Mouse (Mus musculus) right cerebral cortex, postnatal 36 days (tissue): ENCODE measurements at regions not wholly inside any gene's neighbourhood (a gene's known extent, or its start where the extent isn't known, plus 50 kb on each side); places are given as distances from the start of the nearest gene placed in this dataset.
A peak's percentile ranks its signal among the peaks of the same experiment; 100 is the strongest.

Experiments
- DNase-seq, 2 experiments: peaks; one replicate each; pipeline ENCODE4 v3.0.0; 2022; ENCODE audit warnings: low spot score in 2 of 2, mixed read lengths in 1 of 2

- no peak for DNase-seq
Observed at GRCm38 (mm10) chr5:119214937-119215336, 455.5 kb upstream of the Tbx3 start.

GRCm38 (mm10) chr5:119215364-119215763 is 455.1 kb upstream of the Tbx3 start:
- DNase-seq = no peak

GRCm38 (mm10) chr5:119216146-119216545 is 454.3 kb upstream of the Tbx3 start:
- no peak for DNase-seq

- DNase-seq = no peak
Observed at GRCm38 (mm10) chr5:119217077-119217476, 453.4 kb upstream of the Tbx3 start.

- DNase-seq = no peak
Observed at GRCm38 (mm10) chr5:119228691-119229090, 441.8 kb upstream of the Tbx3 start.

GRCm38 (mm10) chr5:119232941-119233340 is 437.5 kb upstream of the Tbx3 start:
- DNase-seq = no peak

- no peak for DNase-seq
Observed at GRCm38 (mm10) chr5:119235884-119236283, 434.6 kb upstream of the Tbx3 start.

- peak; percentile 49 to 78 for DNase-seq
Observed at GRCm38 (mm10) chr5:119246824-119247223, 423.6 kb upstream of the Tbx3 start.

GRCm38 (mm10) chr5:119248626-119249025 is 421.8 kb upstream of the Tbx3 start:
- no peak for DNase-seq

DNA sequence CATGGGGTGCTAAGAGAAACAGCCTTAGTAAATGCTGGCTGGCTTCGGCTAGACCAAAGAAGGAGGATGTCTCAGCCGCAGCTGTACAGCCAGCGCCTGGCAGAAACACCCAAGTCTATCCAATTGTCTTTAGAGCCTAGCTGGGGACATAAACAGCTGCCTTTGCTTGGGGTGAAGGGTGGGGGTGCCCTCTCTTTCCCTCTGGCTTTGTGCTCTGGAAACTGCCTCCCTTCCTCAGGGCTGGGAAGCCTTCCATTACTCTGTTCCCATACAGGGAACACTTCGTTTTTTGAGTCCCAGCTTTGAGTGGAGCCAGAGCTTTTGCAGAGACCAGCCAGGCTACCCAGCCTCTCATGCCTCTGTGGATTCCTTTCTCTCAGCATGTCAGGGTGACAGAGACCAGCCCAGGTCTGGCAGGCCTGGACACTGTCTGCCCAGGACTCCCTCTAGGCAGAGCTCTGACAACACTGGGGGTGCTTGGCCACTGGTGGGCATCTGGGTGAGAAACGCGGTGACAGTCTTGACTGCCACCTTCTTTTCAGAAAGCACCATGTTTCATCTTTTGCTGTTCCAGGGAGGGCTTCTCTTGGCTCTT is 421.2 kb upstream of the Tbx3 start:
- DNase-seq = no peak

DNA sequence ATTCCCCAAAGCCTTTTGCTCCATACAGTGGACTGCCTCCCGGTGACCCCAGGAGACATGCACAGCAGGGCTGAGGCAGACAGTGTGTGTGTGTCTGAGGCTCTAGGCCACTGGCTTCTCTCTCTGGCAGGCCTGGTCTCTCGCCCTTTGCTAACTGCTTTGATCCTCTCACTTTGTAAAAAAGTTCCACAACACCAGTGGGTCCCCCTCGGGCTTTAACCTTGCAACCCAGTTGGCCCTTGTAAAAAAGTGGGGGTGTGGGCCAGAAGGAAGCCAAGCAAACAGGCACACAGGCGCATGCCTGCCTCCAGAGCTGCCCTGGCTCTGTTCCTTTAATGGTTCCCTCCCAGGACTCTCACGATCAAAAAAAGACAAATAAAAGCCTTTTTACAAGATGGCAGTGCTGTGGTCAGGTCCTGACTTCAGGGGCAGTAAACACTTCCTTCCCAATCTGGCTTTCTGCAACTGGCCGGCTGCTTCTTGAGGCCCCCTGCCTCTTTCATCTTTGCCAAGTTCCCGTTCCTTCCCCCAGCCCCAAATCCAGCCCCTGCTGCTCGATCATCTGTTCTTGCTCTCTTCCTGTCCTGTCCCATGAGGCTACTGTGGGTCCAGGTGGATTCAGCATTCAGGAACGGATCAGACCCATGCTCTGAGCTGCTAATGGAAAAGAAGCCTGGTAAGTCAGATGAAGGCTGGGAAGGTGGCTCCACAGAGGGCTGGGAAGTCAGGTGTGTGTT is 419.0 kb upstream of the Tbx3 start:
- no peak for DNase-seq

- DNase-seq = no peak
Observed at GRCm38 (mm10) chr5:119257374-119258120, 412.9 kb upstream of the Tbx3 start.

GRCm38 (mm10) chr5:119258831-119259230 is 411.6 kb upstream of the Tbx3 start:
- DNase-seq = no peak

DNA sequence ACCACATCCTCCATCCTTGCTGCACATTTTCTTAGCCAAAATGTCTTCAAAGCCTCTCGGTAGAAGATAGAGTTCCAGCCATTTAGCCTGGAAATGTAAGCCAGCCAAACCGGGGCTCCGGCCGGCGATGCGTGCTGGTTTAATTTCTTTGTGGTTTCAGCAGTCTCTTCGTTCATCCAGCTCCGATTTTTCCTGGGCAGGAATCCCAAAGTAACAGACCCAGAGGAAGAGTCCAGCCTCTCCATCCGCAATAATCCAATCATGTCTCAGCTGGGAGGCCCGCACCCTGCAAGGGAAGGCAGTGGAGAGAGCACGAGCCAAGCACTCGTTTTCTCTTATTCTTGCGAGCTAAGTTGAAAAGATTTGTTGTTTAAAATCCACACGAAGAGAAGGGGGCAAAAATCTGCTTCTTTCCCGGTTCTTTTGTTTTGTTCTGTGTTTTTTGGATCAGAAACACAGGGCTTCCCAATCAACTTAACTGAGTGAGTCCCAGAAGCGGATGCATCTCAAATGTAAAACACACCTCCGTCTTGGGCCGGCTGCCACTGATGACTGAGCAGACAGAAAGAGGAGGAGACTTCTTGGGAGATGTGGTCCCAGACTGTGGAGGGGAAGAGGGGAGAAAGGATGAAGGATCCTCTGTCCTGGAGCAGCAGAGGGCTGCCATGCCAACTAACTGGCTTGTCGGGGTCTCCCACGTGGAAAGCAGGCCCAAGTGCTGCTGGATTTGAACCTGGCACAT is 405.1 kb upstream of the Tbx3 start:
- DNase-seq = peak in 1 of 2 experiments; percentile 8

- no peak for DNase-seq
Observed at GRCm38 (mm10) chr5:119271234-119271852, 399.1 kb upstream of the Tbx3 start.

GRCm38 (mm10) chr5:119273203-119273602 is 397.3 kb upstream of the Tbx3 start:
- no peak for DNase-seq

DNA sequence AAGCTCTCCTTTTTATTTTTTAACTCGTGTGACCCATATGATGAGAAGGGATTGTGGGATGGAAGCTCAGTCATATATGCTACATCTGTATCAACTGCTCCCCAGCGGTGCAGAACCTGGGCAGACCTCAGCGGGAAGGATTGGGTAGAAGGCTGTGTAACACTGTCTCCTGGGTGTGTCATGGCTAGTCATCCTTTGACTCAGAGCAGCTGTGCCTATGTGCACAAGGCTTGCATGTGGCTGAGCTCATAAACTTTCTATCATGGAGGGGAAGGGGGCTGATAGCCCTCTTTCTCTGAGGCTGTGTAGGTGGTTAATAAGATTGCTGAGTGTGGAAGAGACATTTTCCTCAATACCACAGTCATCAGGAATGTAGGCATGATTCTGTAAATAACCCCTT is 396.9 kb upstream of the Tbx3 start:
- no peak for DNase-seq

- no peak for DNase-seq
Observed at GRCm38 (mm10) chr5:119274817-119275494, 395.5 kb upstream of the Tbx3 start.

GRCm38 (mm10) chr5:119280146-119280545 is 390.3 kb upstream of the Tbx3 start:
- DNase-seq = no peak

DNA sequence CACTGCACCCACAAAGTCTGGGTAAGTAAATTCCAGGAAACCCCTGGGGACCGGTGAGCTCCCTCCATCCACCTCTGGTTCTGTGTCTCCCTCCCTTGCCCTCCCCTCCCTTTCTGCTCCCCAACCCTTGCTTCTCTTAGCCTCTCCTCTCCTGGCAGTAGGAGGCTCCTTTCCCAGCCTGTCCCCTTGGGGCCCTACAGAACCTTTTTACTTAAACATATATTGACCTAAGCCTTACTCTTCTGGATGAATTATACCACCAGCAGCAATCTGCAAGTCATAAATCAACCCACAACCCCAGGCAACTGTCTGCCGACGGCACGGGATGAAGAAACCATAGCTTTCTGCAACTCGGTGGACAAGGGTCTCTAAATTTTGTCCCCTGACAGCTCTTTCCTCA is 380.7 kb upstream of the Tbx3 start:
- no peak for DNase-seq

DNA sequence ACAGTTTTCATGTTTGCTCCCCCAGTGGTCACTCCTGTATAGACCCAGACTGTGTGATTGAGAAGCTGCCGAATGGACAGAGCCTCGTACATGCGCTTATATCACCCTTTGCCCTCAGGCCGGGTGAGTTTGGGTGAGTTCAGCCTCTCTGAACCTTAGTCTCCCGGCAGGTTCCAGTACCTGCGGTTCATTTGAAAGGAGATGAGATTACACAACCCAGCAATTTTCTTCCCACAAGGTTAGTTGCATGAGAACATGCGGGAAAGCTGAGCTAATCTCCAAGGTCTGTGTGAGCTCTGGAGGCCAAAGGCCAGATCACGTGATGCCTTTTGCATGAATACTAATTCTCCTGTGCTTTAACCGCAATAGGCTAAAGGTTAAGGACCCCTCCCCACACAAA is 378.1 kb upstream of the Tbx3 start:
- DNase-seq = no peak
